Mouse (Mus musculus) thymus, postnatal 4 days (tissue): ENCODE results near the gene Dnah2.
A peak's percentile ranks its signal among the peaks of the same experiment; 100 is the strongest.

Experiments used
- DNase-seq: peaks from one replicate; pipeline ENCODE4 v3.0.0; 2021

Gene Dnah2

GRCm38 (mm10) chr11:69417449-69418384, 131.2 kb downstream of the Dnah2 start:
- DNase-seq = peak; percentile 83

- DNase-seq = no peak
Measured at GRCm38 (mm10) chr11:69416921-69417448, 131.9 kb downstream of the Dnah2 start.

DNA sequence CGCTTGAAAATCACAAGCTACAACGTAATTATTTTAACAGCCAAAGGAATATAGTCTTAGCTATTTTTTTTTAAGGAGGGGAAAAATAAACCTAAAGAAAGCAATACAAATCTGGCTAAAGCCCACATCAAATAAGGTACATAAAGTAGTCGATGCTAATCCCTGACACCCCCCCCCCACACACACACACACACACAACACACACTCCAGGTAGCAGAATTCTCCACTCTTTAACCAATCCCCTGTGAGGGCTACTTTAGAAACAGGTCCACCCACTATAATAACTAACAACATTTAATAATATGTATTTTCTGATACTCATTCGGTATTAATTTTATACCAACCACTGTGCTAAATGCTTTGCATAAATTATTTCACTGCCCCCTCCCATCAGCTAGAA, 132.4 kb downstream of the Dnah2 start:
- no peak for DNase-seq

GRCm38 (mm10) chr11:69415668-69416451, 133.1 kb downstream of the Dnah2 start:
- peak; percentile 76 for DNase-seq

GRCm38 (mm10) chr11:69415327-69415667, 133.6 kb downstream of the Dnah2 start:
- DNase-seq = no peak

DNA sequence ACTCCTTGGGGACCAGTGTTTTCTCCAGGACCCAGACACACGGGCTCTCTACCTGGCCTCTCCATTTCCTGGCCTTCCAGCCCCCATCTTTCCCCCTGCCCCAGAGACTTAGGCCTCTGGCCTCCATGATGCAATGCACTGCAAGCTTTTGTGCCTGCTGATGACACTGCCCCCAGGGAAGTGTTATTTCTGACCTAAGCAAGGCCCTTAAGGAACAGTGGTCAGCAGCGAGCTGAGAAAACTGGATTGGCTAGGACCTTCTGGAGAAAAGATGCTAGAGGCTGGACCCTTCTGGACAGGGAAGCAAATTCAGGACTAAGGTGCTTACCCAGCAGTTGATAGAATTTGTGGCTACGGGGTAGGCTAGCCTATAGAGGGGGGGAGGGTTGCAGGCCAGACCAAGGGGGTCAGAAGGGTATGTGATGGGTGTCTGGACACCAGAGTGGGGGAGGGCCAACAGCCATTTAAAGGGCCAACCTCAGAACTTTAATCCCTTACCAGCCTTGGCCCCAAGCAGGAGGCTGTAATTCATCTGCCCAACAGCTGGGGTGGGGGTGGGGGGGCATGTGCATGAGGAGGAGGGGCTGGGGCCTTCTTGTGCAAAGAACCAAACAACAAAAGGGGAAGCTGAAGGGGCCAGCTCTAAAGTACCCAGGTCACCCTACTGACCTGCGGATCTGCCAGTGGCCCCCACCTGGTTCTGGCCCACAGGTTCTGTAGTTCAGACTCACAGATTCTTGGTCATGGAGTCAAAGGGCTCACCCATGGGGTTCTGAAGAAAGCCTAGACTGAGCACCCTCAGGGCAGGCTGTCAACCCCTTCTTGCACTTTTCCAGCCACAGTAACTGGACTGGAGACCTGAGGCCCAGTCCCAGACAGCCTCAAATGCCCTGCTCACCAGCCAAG, 134.2 kb downstream of the Dnah2 start:
- DNase-seq = peak; percentile 50

- DNase-seq = peak; percentile 74
Measured at GRCm38 (mm10) chr11:69413221-69414181, 135.4 kb downstream of the Dnah2 start, which contains the start of gene Kdm6b. Gene Kdm6b, minus strand, starts transcription at chr11:69413675.

- no peak for DNase-seq
Measured at GRCm38 (mm10) chr11:69412548-69412947, 136.4 kb downstream of the Dnah2 start.

DNA sequence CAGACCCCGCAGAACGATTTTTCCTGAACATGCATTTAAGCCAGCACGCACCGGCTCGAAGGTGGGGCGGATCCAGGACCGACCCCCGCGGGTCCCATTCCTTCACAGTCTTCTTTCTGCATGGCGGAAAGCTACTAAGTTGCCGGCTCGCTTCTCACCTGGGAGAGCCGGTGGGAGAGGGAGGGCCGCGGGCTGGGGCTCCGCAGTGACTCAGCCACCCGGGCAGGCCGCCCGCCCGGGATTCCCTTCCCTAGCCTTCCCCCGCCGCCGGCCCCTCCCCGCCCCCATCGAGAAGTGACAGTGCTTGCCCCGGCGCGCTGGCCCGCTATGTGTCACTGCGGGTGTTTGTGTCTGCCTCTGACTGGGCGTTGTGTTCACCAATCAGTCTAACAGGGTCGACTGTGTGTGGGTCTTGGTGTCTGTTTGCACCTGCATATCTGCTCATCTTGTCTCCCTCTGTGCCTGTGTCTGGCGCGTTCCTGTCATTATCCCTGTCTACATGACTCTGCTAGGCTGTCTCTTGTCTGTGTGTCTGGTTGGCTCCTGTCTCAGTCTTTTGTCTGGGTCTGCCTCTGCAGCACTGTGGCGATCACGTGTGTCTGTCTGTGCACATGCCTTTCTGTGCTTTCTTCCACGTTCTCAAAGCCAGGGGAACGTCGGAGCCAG, 137.2 kb downstream of the Dnah2 start:
- peak; percentile 78 for DNase-seq

DNA sequence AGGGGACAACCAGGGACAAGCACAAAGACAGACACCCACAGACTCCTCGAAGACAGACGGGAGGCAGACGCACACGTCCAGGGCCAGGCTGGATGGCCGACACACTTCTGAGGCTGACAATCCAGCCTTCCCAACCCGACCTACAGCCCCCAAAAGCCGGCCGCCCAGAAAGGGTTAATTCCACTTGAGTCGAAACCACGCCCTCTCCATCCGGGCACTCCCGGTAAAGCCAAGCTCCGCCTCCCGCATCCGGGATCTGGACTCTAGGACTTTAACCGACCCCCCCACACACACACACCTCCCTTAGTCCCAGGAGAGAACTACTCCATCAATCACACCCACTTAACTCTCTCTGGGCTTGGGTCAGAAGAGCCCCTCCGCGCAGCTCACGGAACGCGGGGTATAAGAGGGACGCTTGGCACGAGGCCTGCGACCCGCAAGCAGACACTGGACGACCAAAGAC, 137.8 kb downstream of the Dnah2 start:
- DNase-seq = peak; percentile 96

DNA sequence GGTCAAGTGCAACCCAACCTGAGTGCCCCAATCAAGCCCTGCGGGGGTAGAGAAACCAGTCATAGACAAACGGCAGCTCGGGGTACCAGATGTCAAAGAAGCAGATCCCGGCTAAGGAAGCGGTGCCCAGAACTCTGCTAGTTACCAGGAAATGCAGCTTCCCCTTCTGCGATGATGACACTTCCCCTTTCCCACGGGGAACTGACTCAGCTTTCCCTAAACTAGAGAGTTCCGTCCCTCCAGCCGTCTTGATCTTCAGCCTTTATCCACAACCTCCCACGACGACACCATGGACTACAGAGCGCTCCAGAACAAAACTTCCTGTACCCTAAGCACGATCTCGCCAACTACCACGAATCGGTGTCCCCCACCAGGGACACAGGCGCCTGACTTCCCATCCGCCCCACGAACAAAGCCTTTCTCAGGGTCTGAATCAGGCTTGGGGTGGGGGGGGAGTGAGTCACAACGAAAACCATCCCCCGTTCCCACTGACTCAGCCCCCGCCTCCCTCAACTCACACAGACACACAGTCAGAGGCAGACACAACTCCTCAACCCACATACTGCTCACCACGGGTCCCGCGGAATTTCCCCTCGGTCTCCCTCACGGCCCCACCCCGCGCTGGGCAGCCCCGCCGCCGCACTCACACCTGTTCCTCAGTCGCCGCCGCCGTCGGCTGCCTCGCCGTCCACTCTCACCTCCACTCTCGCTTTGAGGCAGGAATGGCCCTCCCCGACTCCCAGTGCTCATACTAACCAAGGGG, 138.4 kb downstream of the Dnah2 start:
- peak; percentile 80 for DNase-seq

DNA sequence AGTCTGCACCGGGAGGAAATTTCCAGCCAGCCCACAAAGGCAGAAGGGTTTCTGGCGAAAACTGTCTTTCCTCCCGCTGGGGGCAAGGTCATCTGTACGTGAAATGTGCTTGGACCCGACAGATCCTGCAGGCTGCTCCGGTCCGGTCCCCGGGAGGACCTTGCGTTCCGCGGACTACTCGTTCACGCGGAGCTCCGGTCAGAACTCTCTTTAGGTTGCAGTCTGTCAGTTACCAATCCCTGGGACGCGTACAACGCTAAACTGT, 138.9 kb downstream of the Dnah2 start:
- no peak for DNase-seq

GRCm38 (mm10) chr11:69409378-69410044, 139.4 kb downstream of the Dnah2 start:
- DNase-seq = peak; percentile 94

- DNase-seq = peak; percentile 76
Measured at GRCm38 (mm10) chr11:69408541-69409377, 140.2 kb downstream of the Dnah2 start.

DNA sequence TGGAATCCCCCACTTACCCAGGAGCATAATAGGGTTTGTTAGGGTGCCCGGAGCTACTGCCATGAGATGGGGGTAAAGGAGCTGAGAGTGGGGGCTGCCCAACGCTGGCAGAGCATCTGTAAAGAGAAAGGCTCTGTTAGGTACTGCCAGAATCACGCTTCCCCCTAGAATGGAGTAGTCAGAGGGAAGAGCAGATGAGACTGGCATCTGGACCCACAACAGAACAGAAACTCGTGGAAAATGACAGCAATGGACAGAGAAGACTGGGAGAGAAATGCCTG, 141.2 kb downstream of the Dnah2 start:
- no peak for DNase-seq

DNA sequence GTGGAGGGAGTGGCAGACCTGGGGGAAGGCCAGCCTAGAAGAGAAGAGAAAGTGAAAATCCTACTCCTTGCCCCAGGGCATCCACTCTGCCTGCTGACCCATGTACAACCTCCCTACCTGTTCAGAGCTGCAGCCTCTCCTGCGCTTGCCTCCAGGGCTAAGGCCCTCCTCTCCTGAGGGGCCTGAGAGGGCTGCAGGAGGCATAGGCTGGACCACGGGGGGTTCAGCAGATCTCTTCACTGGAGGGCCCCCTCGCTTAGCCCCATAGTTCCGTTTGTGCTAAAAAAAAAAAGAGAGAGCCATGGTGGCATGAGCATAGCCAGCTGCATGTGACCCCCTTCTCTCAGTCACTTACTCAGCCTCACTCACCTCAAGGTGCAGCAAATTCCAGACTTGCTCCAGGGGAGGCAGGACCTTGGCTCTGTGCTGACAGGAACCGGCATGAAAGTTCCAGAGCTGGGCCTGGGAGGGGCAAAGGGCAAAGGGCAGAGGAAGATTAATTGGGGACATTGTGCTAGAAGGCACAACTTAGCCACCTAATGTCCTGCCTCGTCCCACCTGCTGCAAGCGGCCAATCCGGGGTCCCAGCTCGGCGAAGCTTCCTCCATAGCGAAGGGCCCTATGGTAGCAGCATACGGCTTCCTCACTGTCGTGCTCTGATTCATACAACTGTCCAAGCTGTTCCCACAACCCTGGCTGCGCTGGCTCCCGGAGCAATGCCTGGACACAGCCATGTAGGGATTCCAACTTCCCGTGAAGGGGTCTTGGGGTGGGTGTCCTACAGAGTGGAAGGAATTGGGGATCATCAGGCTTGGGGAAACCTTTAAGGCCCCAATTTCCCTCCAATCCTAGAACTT, 141.8 kb downstream of the Dnah2 start:
- no peak for DNase-seq

DNA sequence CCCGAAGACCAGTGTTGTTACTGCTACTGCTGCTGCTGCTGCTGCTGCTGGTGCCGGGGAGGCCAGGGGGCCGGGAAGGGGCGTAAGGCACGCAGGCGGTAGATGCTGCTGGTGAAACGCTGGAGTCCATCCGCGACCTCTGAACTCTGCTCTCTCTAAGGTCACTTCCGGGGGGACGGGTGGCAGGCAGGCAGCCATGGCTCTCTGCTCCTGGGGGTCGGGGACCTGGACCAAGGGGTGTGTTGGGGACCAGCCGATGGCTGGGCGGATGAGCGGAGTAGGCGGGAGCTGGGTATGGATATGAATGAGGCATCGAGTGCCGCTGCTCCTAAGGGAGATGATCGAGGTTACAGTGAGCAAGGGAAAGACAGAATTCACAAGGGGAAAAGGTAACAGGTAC, 142.6 kb downstream of the Dnah2 start:
- DNase-seq = no peak
